Mouse (Mus musculus): ENCODE data around the gene Kif1b.

Gene Kif1b

GRCm38 (mm10) chr4:149307596-149308490 lies at the start of gene Kif1b:
Gene Kif1b, minus strand, starts transcription at chr4:149307693.
- peak; percentile 96 to 99 for DNase-seq

- DNase-seq = no peak
Measured at GRCm38 (mm10) chr4:149354671-149355070, 47.2 kb upstream of the Kif1b start.

GRCm38 (mm10) chr4:149351596-149352150 lies 44.2 kb upstream of the Kif1b start:
- DNase-seq = no peak

- DNase-seq = no peak
Measured at GRCm38 (mm10) chr4:149348963-149349362, 41.5 kb upstream of the Kif1b start.

GRCm38 (mm10) chr4:149345873-149346272 lies 38.4 kb upstream of the Kif1b start:
- no peak for DNase-seq

- DNase-seq = no peak
Measured at GRCm38 (mm10) chr4:149344311-149344710, 36.8 kb upstream of the Kif1b start.

- DNase-seq = no peak
Measured at GRCm38 (mm10) chr4:149340680-149341079, 33.2 kb upstream of the Kif1b start.

GRCm38 (mm10) chr4:149339426-149340214 lies 32.1 kb upstream of the Kif1b start:
- DNase-seq = no peak

- DNase-seq = no peak
Measured at GRCm38 (mm10) chr4:149338137-149338536, 30.6 kb upstream of the Kif1b start.

GRCm38 (mm10) chr4:149337353-149337752 lies 29.9 kb upstream of the Kif1b start:
- no peak for DNase-seq

- DNase-seq = no peak
Measured at GRCm38 (mm10) chr4:149336302-149336701, 28.8 kb upstream of the Kif1b start.

- no peak for DNase-seq
Measured at GRCm38 (mm10) chr4:149334881-149335280, 27.4 kb upstream of the Kif1b start.

GRCm38 (mm10) chr4:149332726-149333125 lies 25.2 kb upstream of the Kif1b start:
- DNase-seq = no peak

GRCm38 (mm10) chr4:149330495-149330894 lies 23.0 kb upstream of the Kif1b start:
- DNase-seq = no peak

- no peak for DNase-seq
Measured at GRCm38 (mm10) chr4:149328735-149329134, 21.2 kb upstream of the Kif1b start.

GRCm38 (mm10) chr4:149327281-149327680 lies 19.8 kb upstream of the Kif1b start:
- DNase-seq = no peak

GRCm38 (mm10) chr4:149325411-149326162 lies 18.1 kb upstream of the Kif1b start:
- no peak for DNase-seq

GRCm38 (mm10) chr4:149323730-149324129 lies 16.2 kb upstream of the Kif1b start:
- no peak for DNase-seq

GRCm38 (mm10) chr4:149322718-149323117 lies 15.2 kb upstream of the Kif1b start:
- no peak for DNase-seq

GRCm38 (mm10) chr4:149322286-149322685 lies 14.8 kb upstream of the Kif1b start:
- no peak for DNase-seq

GRCm38 (mm10) chr4:149319088-149319487 lies 11.6 kb upstream of the Kif1b start:
- DNase-seq = no peak

- DNase-seq = no peak
Measured at GRCm38 (mm10) chr4:149317387-149317786, 9.9 kb upstream of the Kif1b start.
